ENCODE assay signal across 9 mouse cellular contexts in the genomic region with DNA sequence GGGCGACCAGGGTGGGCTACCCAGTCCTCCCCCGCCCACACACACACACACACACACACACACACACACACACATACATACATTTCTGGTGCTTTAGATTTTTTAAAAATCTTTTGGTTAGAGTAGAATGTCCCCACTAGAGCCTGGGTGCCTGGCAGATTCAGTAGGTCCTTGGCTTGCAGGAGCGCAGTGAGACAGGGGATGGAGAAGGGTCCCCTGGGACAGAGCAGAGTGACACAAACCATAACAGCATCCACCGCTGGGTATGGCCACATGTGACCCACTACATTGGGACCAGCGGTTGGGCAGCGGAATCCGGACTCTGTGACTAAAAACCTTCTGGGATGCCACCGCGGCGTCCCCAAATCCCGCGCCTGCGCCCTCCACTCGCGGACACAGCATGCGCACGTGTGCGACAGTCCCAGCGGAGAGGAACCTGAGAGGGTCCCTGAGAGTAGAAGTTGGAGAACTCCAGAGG. TPM values are rescaled to one million over a fixed set of nuclear protein-coding genes. Genes with fewer than 3 reads are reported as not detected.
DNase-seq lines count a peak whose midpoint lies in the region; ATAC-seq and TF ChIP-seq lines count a peak whose summit lies in the region.
"Had no signal": no experiment of that assay in that cellular context is flagged by ENCODE, and none has a peak within 500 bp of the region (broad histone marks: within the 10 kb centered on the region; RNA-seq: fewer than 3 reads in every experiment).

No protein-coding gene starts in this region.

- peak overlapping the region; percentile 34 for H3K4me2 ChIP-seq in kidney, embryonic 15.5 days
- peak overlapping the region; percentile 47 for H3K4me2 ChIP-seq in hindbrain, embryonic 11.5 days (replicated peaks; ENCODE audit: low read depth, low read length)
- H3K4me2 ChIP-seq in neural tube, embryonic 11.5 days (ENCODE audit: low read depth) = peak overlapping the region; percentile 36
- no peak overlapping the region for H3K4me2 ChIP-seq in liver, postnatal 0 days (ENCODE audit: low read depth, low read length)

- H3K9me3 ChIP-seq in kidney, embryonic 15.5 days (replicated peaks) = no peaks in the 10 kb centered on the region
- no peaks in the 10 kb centered on the region for H3K9me3 ChIP-seq in hindbrain, embryonic 11.5 days (ENCODE audit: control insufficient read depth, low read length)
- H3K9me3 ChIP-seq in neural tube, embryonic 11.5 days (ENCODE audit: control insufficient read depth, low read length) = 0 out of 2 replicates have a peak, but pooled peaks cover 3% of the 10 kb centered on the region
- no peaks in the 10 kb centered on the region for H3K9me3 ChIP-seq in liver, postnatal 0 days (ENCODE audit: low read length)

- TF ChIP-seq POLR2A in cortical plate, adult 2 months (IDR thresholded peaks at IDR 0.05; ENCODE audit: extremely low read depth, insufficient read depth, low read length) = no peak

- no peak overlapping the region; the same call in 1 of the 2 replicates for H3K4me3 ChIP-seq in kidney, embryonic 15.5 days (replicated peaks)
- H3K4me3 ChIP-seq in cortical plate, adult 2 months (ENCODE audit: insufficient read depth, low read length) = peak overlapping the region; percentile 56
- H3K4me3 ChIP-seq in hindbrain, embryonic 11.5 days (ENCODE audit: low read depth, low read length) = peak overlapping the region; percentile 19
- H3K4me3 ChIP-seq in neural tube, embryonic 11.5 days (ENCODE audit: low read depth, low read length) = peak overlapping the region; percentile 13
- H3K4me3 ChIP-seq in liver, postnatal 0 days (ENCODE audit: low read depth, low read length) = no peak overlapping the region

- 47% methylated on average over 19 of the region's 19 CpGs for WGBS in kidney, embryonic 15.5 days
- 40% methylated on average over 19 of the region's 19 CpGs for WGBS in hindbrain, embryonic 11.5 days
- WGBS in neural tube, embryonic 11.5 days = 46% methylated on average over 19 of the region's 19 CpGs
- WGBS in liver, postnatal 0 days (ENCODE audit: insufficient replicate concordance) = 49% methylated on average over 19 of the region's 19 CpGs

- no peak overlapping the region for H3K27ac ChIP-seq in kidney, embryonic 15.5 days
- no peak overlapping the region for H3K27ac ChIP-seq in cortical plate, adult 2 months (ENCODE audit: insufficient read depth, low read length)
- H3K27ac ChIP-seq in hindbrain, embryonic 11.5 days (ENCODE audit: low read depth, low read length) = no peak overlapping the region
- H3K27ac ChIP-seq in neural tube, embryonic 11.5 days (ENCODE audit: low read depth, low read length) = no peak overlapping the region
- H3K27ac ChIP-seq in liver, postnatal 0 days (ENCODE audit: low read depth) = no peak overlapping the region
- H3K27ac ChIP-seq: kidney, postnatal 0 days had no signal

- H3K36me3 ChIP-seq in kidney, embryonic 15.5 days = no peaks in the 10 kb centered on the region
- no peaks in the 10 kb centered on the region for H3K36me3 ChIP-seq in hindbrain, embryonic 11.5 days (ENCODE audit: control insufficient read depth, insufficient read depth, low read length)
- no peaks in the 10 kb centered on the region for H3K36me3 ChIP-seq in neural tube, embryonic 11.5 days (ENCODE audit: control insufficient read depth, insufficient read depth, low read length)
- H3K36me3 ChIP-seq in liver, postnatal 0 days (replicated peaks; ENCODE audit: insufficient read depth, low read length) = no peaks in the 10 kb centered on the region

- no peak for ATAC-seq in kidney, embryonic 15.5 days (replicated peaks; ENCODE audit: low FRiP score)
- peak; percentile 65 for ATAC-seq in hindbrain, embryonic 11.5 days (ENCODE audit: low FRiP score)
- ATAC-seq in neural tube, embryonic 11.5 days (ENCODE audit: insufficient read depth, low FRiP score, low TSS enrichment) = peak; percentile 38; the same call in 1 of the 2 replicates
- ATAC-seq in liver, postnatal 0 days = no peak

- no peak for TF ChIP-seq CTCF in cortical plate, adult 2 months (IDR thresholded peaks at IDR 0.05; ENCODE audit: extremely low read depth, insufficient read depth, low read length)
- no peak for TF ChIP-seq CTCF in liver, postnatal 0 days (IDR thresholded peaks at IDR 0.05; ENCODE audit: low read depth)

- 0 out of 2 replicates have a peak, but pooled peaks cover 3% of the 10 kb centered on the region for H3K27me3 ChIP-seq in kidney, embryonic 15.5 days
- H3K27me3 ChIP-seq in hindbrain, embryonic 11.5 days (ENCODE audit: control insufficient read depth, insufficient read depth, low read length) = no peaks in the 10 kb centered on the region
- no peaks in the 10 kb centered on the region for H3K27me3 ChIP-seq in neural tube, embryonic 11.5 days (ENCODE audit: control insufficient read depth, insufficient read depth, low read length)
- no peaks in the 10 kb centered on the region for H3K27me3 ChIP-seq in liver, postnatal 0 days (ENCODE audit: insufficient read depth, low read length)

- DNase-seq in kidney, postnatal 10 days = no peak
- DNase-seq in hindbrain, embryonic 11.5 days (ENCODE audit: low spot score) = peak; percentile 49
- peak; percentile 58 for DNase-seq in neural tube, embryonic 11.5 days (ENCODE audit: low spot score)
- DNase-seq in thymus, postnatal 25 days = no peak
- no peak for DNase-seq in liver, postnatal 0 days
- DNase-seq in cerebellum, adult 8-10 months = no peak

- TF ChIP-seq EP300 in liver, postnatal 0 days (IDR thresholded peaks at IDR 0.05; ENCODE audit: low read depth) = no peak

- no peak overlapping the region for H3K9ac ChIP-seq in kidney, embryonic 15.5 days
- no peak overlapping the region for H3K9ac ChIP-seq in hindbrain, embryonic 11.5 days (ENCODE audit: low read depth, low read length)
- no peak overlapping the region for H3K9ac ChIP-seq in neural tube, embryonic 11.5 days (ENCODE audit: low read length)
- H3K9ac ChIP-seq in liver, postnatal 0 days (replicated peaks) = no peak overlapping the region

- no peaks in the 10 kb centered on the region for H3K4me1 ChIP-seq in kidney, embryonic 15.5 days
- no peaks in the 10 kb centered on the region for H3K4me1 ChIP-seq in cortical plate, adult 2 months (ENCODE audit: control insufficient read depth, insufficient read depth, low read length)
- 0 out of 2 replicates have a peak, but pooled peaks cover 2% of the 10 kb centered on the region for H3K4me1 ChIP-seq in hindbrain, embryonic 11.5 days (replicated peaks; ENCODE audit: control insufficient read depth, insufficient read depth, low read length)
- no peaks in the 10 kb centered on the region for H3K4me1 ChIP-seq in neural tube, embryonic 11.5 days (ENCODE audit: control insufficient read depth, insufficient read depth, low read length)
- no peaks in the 10 kb centered on the region for H3K4me1 ChIP-seq in liver, postnatal 0 days (ENCODE audit: insufficient read depth)

RNA-seq across cellular contexts. Expression of gene Mkrn3, which starts 13.3 kb away (rescaled TPM):
- 5.3 TPM in 2 replicates for polyA plus RNA-seq in kidney, embryonic 15.5 days (2015; fragmentation: Nextera tagmentation; extraction: Ambion mirVana)
- polyA plus RNA-seq in cortical plate, adult 2 months (2012; rRNA removed) = 1.5 and 1.8 TPM in 2 replicates
- polyA plus RNA-seq in hindbrain, embryonic 11.5 days (2014; fragmentation: Nextera tagmentation; extraction: Ambion mirVana) = 16.6 and 17.5 TPM in 2 replicates
- polyA plus RNA-seq in neural tube, embryonic 11.5 days (2014; fragmentation: Nextera tagmentation; extraction: Ambion mirVana) = 12.7 and 13.2 TPM in 2 replicates
- 0.25 and 0.36 TPM in 2 replicates for polyA plus RNA-seq in liver, postnatal 0 days (2015; fragmentation: Nextera tagmentation; extraction: Ambion mirVana)

RNA-seq across cellular contexts. Expression of gene Magel2, which starts 29.8 kb away (rescaled TPM):
- polyA plus RNA-seq in kidney, embryonic 15.5 days (2015; fragmentation: Nextera tagmentation; extraction: Ambion mirVana) = 0.87 and 1.2 TPM in 2 replicates
- 0.52 and 0.57 TPM in 2 replicates for polyA plus RNA-seq in cortical plate, adult 2 months (2012; rRNA removed)
- polyA plus RNA-seq in hindbrain, embryonic 11.5 days (2014; fragmentation: Nextera tagmentation; extraction: Ambion mirVana) = 9.5 and 11.3 TPM in 2 replicates
- 6.0 and 7.5 TPM in 2 replicates for polyA plus RNA-seq in neural tube, embryonic 11.5 days (2014; fragmentation: Nextera tagmentation; extraction: Ambion mirVana)
- 0.02 TPM in 1 of 2 replicates, not detected in the other for polyA plus RNA-seq in liver, postnatal 0 days (2015; fragmentation: Nextera tagmentation; extraction: Ambion mirVana)

RNA-seq across cellular contexts. Expression of gene Peg12, which starts 57.7 kb away (rescaled TPM):
- 28.5 and 28.6 TPM in 2 replicates for polyA plus RNA-seq in kidney, embryonic 15.5 days (2015; fragmentation: Nextera tagmentation; extraction: Ambion mirVana)
- 0.15 TPM in 2 replicates for polyA plus RNA-seq in cortical plate, adult 2 months (2012; rRNA removed)
- 70.1 and 74.3 TPM in 2 replicates for polyA plus RNA-seq in hindbrain, embryonic 11.5 days (2014; fragmentation: Nextera tagmentation; extraction: Ambion mirVana)
- polyA plus RNA-seq in neural tube, embryonic 11.5 days (2014; fragmentation: Nextera tagmentation; extraction: Ambion mirVana) = 61.6 and 63.7 TPM in 2 replicates
- polyA plus RNA-seq in liver, postnatal 0 days (2015; fragmentation: Nextera tagmentation; extraction: Ambion mirVana) = 1.1 and 1.3 TPM in 2 replicates

Comparison
In these comparisons a context has a peak if more than half of its experiments do, and no peak if none do; other contexts are left out.
1. ATAC-seq: peak in hindbrain, embryonic 11.5 days (single experiment) and neural tube, embryonic 11.5 days (single experiment); none in kidney, embryonic 15.5 days (single experiment) and liver, postnatal 0 days (single experiment).
2. H3K4me3 ChIP-seq: peak in cortical plate, adult 2 months (single experiment), hindbrain, embryonic 11.5 days (single experiment) and neural tube, embryonic 11.5 days (single experiment); none in kidney, embryonic 15.5 days (single experiment) and liver, postnatal 0 days (single experiment).
3. DNase-seq: peak in hindbrain, embryonic 11.5 days (single experiment) and neural tube, embryonic 11.5 days (single experiment); none in kidney, postnatal 10 days (single experiment), thymus, postnatal 25 days (single experiment), liver, postnatal 0 days (single experiment) and cerebellum, adult 8-10 months (single experiment).
4. RNA of gene Peg12, which starts 57.7 kb away (polyA plus RNA-seq): 70.1 to 74.3 TPM in hindbrain, embryonic 11.5 days, 61.6 to 63.7 TPM in neural tube, embryonic 11.5 days and 28.5 to 28.6 TPM in kidney, embryonic 15.5 days; 1.1 to 1.3 TPM in liver, postnatal 0 days and 0.15 TPM in cortical plate, adult 2 months; every median in the first group is over 10 times any median in the second.